Mouse (Mus musculus): ENCODE measurements around the gene Tubg2. TPM values are rescaled to one million over a fixed set of nuclear protein-coding genes. Genes with fewer than 3 reads are reported as not detected.

The Tubg2 gene
- 0.12 TPM in 1 of 2 replicates, not detected in the other for polyA plus RNA-seq (2012)

GRCm38 (mm10) chr11:101155728-101156371 is at the start of gene Tubg2:
Gene Tubg2 (plus strand): TSS chr11:101155907.

GRCm38 (mm10) chr11:101119761-101120544 is 35.8 kb upstream of the Tubg2 start, which contains the start of the genes Retreg3 and Tubg1:
Gene Retreg3 (minus strand): TSS chr11:101119893.
Gene Tubg1 (plus strand): TSS chr11:101119938.

GRCm38 (mm10) chr11:101170354-101170810 is 14.7 kb downstream of the Tubg2 start, which contains the start of gene Cntnap1:
Gene Cntnap1 (plus strand): TSS chr11:101170523.

GRCm38 (mm10) chr11:101170811-101171610 is 15.3 kb downstream of the Tubg2 start, which contains the start of gene Plekhh3:
Gene Plekhh3 (minus strand): TSS chr11:101171351.

GRCm38 (mm10) chr11:101174851-101175628 is 19.3 kb downstream of the Tubg2 start, which contains the start of gene Ccr10:
Gene Ccr10 (minus strand): TSS chr11:101175443.

Other genes starting within 250 kb of the Tubg2 start
- 55.6 and 64.4 TPM in 2 replicates for gene Stat3, start 216.4 kb upstream of the Tubg2 start, polyA plus RNA-seq (2012)
- gene Cavin1, start 185.0 kb upstream of the Tubg2 start, polyA plus RNA-seq (2012) = 11.1 and 19.8 TPM in 2 replicates
- gene Atp6v0a1, start 146.5 kb upstream of the Tubg2 start, polyA plus RNA-seq (2012) = 14.5 and 15.3 TPM in 2 replicates
- gene Naglu, start 85.9 kb upstream of the Tubg2 start, polyA plus RNA-seq (2012) = 10.9 and 18.8 TPM in 2 replicates
- gene Hsd17b1, start 77.5 kb upstream of the Tubg2 start, polyA plus RNA-seq (2012) = 14.7 and 25.8 TPM in 2 replicates
- gene Coasy, start 73.3 kb upstream of the Tubg2 start, polyA plus RNA-seq (2012) = 28.1 and 33.5 TPM in 2 replicates
- gene Mlx, start 68.6 kb upstream of the Tubg2 start, polyA plus RNA-seq (2012) = 25.5 and 26.1 TPM in 2 replicates
- 31.9 and 37.0 TPM in 2 replicates for gene Psmc3ip, start 60.5 kb upstream of the Tubg2 start, polyA plus RNA-seq (2012)
- 10.3 and 11.6 TPM in 2 replicates for gene Retreg3, start 36.0 kb upstream of the Tubg2 start, polyA plus RNA-seq (2012)
- gene Tubg1, start 36.0 kb upstream of the Tubg2 start, polyA plus RNA-seq (2012) = 65.7 and 69.7 TPM in 2 replicates
- 1.3 and 1.7 TPM in 2 replicates for gene Cntnap1, start 14.6 kb downstream of the Tubg2 start, polyA plus RNA-seq (2012)
- 1.7 and 2.8 TPM in 2 replicates for gene Plekhh3, start 15.4 kb downstream of the Tubg2 start, polyA plus RNA-seq (2012)
- gene Ccr10, start 19.5 kb downstream of the Tubg2 start, polyA plus RNA-seq (2012) = 0.12 and 0.25 TPM in 2 replicates
- gene Ezh1, start 70.6 kb downstream of the Tubg2 start, polyA plus RNA-seq (2012) = 4.0 and 4.4 TPM in 2 replicates
- 0.44 TPM in 1 of 2 replicates, not detected in the other for gene Ramp2, start 90.1 kb downstream of the Tubg2 start, polyA plus RNA-seq (2012)
- 95.7 and 108 TPM in 2 replicates for gene Vps25, start 97.8 kb downstream of the Tubg2 start, polyA plus RNA-seq (2012)
- 0.48 and 1.5 TPM in 2 replicates for gene Wnk4, start 104.7 kb downstream of the Tubg2 start, polyA plus RNA-seq (2012)
- gene Cntd1, start 123.1 kb downstream of the Tubg2 start, polyA plus RNA-seq (2012) = 0.18 and 0.28 TPM in 2 replicates
- gene Coa3, start 123.2 kb downstream of the Tubg2 start, polyA plus RNA-seq (2012) = 27.4 and 27.5 TPM in 2 replicates
- 116 and 157 TPM in 2 replicates for gene Becn1, start 146.4 kb downstream of the Tubg2 start, polyA plus RNA-seq (2012)
- 57.6 and 67.2 TPM in 2 replicates for gene Psme3, start 160.3 kb downstream of the Tubg2 start, polyA plus RNA-seq (2012)
- gene Aoc2, start 169.2 kb downstream of the Tubg2 start, polyA plus RNA-seq (2012) = 3.4 and 5.3 TPM in 2 replicates
- gene Aoc3, start 174.7 kb downstream of the Tubg2 start, polyA plus RNA-seq (2012) = 0.09 TPM in 1 of 2 replicates, not detected in the other
- gene G6pc, start 211.7 kb downstream of the Tubg2 start, polyA plus RNA-seq (2012) = not detected in 2 replicates